Mouse (Mus musculus) stomach, embryonic 14.5 days (tissue): Measurements from ENCODE around the gene Krt19. TPM values are rescaled to one million over a fixed set of nuclear protein-coding genes. Genes with fewer than 3 reads are reported as not detected.
A peak's percentile ranks its signal among the peaks of the same experiment; 100 is the strongest.

Experiments used
- ATAC-seq: fragments of 200-750 bp; cut with Nextera tagmentation; 2 replicates; pipeline ENCODE4 v1.8.0; 2017; ENCODE audit warnings: low read depth, moderate TSS enrichment; ENCODE audit not compliant: insufficient number of reproducible peaks, insufficient read depth, low FRiP score
- H3K27ac ChIP-seq: fragments of 300-500 bp; sonication (generic); 2 replicates; pipeline ENCODE4 v1.5.1; 2014; ENCODE audit warnings: mild to moderate bottlenecking, low read length, moderate library complexity, mixed read lengths
- H3K27me3 ChIP-seq: fragments of 300-500 bp; sonication (generic); 2 replicates; pipeline ENCODE4 v1.6.1; 2014; ENCODE audit warnings: low read length, control low read depth, mixed read lengths; ENCODE audit not compliant: control insufficient read depth, insufficient read depth
- H3K36me3 ChIP-seq: fragments of 300-500 bp; sonication (generic); 2 replicates; pipeline ENCODE4 v1.6.1; 2014; ENCODE audit warnings: mild to moderate bottlenecking, control low read depth, low read length, moderate library complexity, mixed read lengths; ENCODE audit not compliant: control insufficient read depth, insufficient read depth
- H3K4me1 ChIP-seq: fragments of 300-500 bp; sonication (generic); 2 replicates; pipeline ENCODE4 v1.6.1; 2014; ENCODE audit warnings: low read length, control low read depth, mixed read lengths; ENCODE audit not compliant: control insufficient read depth, insufficient read depth
- H3K4me2 ChIP-seq: fragments of 300-500 bp; sonication (generic); replicated peaks from 2 replicates; pipeline ENCODE4 v1.6.1; 2014; ENCODE audit warnings: low read depth, low read length, control low read depth
- H3K4me3 ChIP-seq: fragments of 300-500 bp; sonication (generic); 2 replicates; pipeline ENCODE4 v1.5.1; 2014; ENCODE audit warnings: low read depth, low read length, control low read depth
- H3K9ac ChIP-seq: fragments of 300-500 bp; sonication (generic); replicated peaks from 2 replicates; pipeline ENCODE4 v1.6.1; 2014; ENCODE audit warnings: low read depth, mild to moderate bottlenecking, control low read depth, low read length, moderate library complexity, mixed read lengths
- H3K9me3 ChIP-seq: fragments of 300-500 bp; sonication (generic); 2 replicates; pipeline ENCODE4 v1.6.1; 2016; ENCODE audit warnings: low read depth, low read length, control low read depth; ENCODE audit not compliant: control insufficient read depth
- WGBS: fragments of 180-500 bp; shearing (Covaris S2); extraction: QIAGEN DNeasy Blood & Tissue Kit; methylation state at CpG from one replicate; pipeline ENCODE4 v1.1.7; 2014; 5-methylcytosine and 5-hydroxymethylcytosine counted together
- polyA plus RNA-seq: library from polyadenylated mRNA; unstranded; fragments of >200 nt; fragmentation: Nextera tagmentation; extraction: Ambion mirVana; gene quantifications from 2 replicates; pipeline ENCODE4 v1.2.1, GENCODE M21; 2014

Gene Krt19
- polyA plus RNA-seq, 1 experiment from 2014 or later, result 387 TPM

- no peak overlapping the region for H3K4me3 ChIP-seq
- H3K27ac ChIP-seq, result peak overlapping the region; percentile 75
- H3K4me1 ChIP-seq, result peaks cover 3% of the 10 kb centered on the region
- WGBS, result 26% methylated on average over 14 of the region's 14 CpGs
- H3K36me3 ChIP-seq, result no peaks in the 10 kb centered on the region
- no peak for ATAC-seq
- no peaks in the 10 kb centered on the region for H3K27me3 ChIP-seq
- no peaks in the 10 kb centered on the region for H3K9me3 ChIP-seq
- H3K9ac ChIP-seq, result no peak overlapping the region
- H3K4me2 ChIP-seq, result no peak overlapping the region
Observed at GRCm38 (mm10) chr11:100168765-100169762, 20.6 kb upstream of the Krt19 start.

GRCm38 (mm10) chr11:100168071-100168470 is 19.6 kb upstream of the Krt19 start:
- ATAC-seq, result peak; percentile 77
- H3K4me3 ChIP-seq, result no peak overlapping the region

GRCm38 (mm10) chr11:100164392-100164791 is 15.9 kb upstream of the Krt19 start:
- no peaks in the 10 kb centered on the region for H3K9me3 ChIP-seq
- H3K4me1 ChIP-seq, result peaks cover 4% of the 10 kb centered on the region
- no peak for ATAC-seq
- H3K27ac ChIP-seq, result 0 out of 2 replicates have a peak overlapping the region, but pooled peaks have one; percentile 35
- WGBS, result 36% methylated on average over 7 of the region's 7 CpGs
- H3K4me2 ChIP-seq, result no peak overlapping the region
- no peak overlapping the region for H3K4me3 ChIP-seq
- no peaks in the 10 kb centered on the region for H3K27me3 ChIP-seq
- no peaks in the 10 kb centered on the region for H3K36me3 ChIP-seq
- no peak overlapping the region for H3K9ac ChIP-seq

More at GRCm38 (mm10) chr11:100168071-100168470, 19.6 kb upstream of the Krt19 start:
- Histone ChIP-seq H3K9ac (no peak overlapping the region), H3K4me1 (peaks cover 4% of the 10 kb centered on the region), H3K4me2 (no peak overlapping the region), H3K36me3 (no peaks in the 10 kb centered on the region), H3K27ac (peak overlapping the region; percentile 75), H3K27me3 (no peaks in the 10 kb centered on the region), H3K9me3 (no peaks in the 10 kb centered on the region)
- WGBS, result 49% methylated on average over 8 of the region's 8 CpGs

GRCm38 (mm10) chr11:100157908-100158477 is 9.5 kb upstream of the Krt19 start:
- no peaks in the 10 kb centered on the region for H3K9me3 ChIP-seq
- WGBS, result 49% methylated on average over 6 of the region's 6 CpGs
- peak; percentile 69; the same call in 1 of the 2 replicates for ATAC-seq
- H3K4me3 ChIP-seq, result no peak overlapping the region
- peak overlapping the region; percentile 75 for H3K27ac ChIP-seq
- no peak overlapping the region for H3K4me2 ChIP-seq
- H3K36me3 ChIP-seq, result no peaks in the 10 kb centered on the region
- H3K27me3 ChIP-seq, result no peaks in the 10 kb centered on the region
- H3K4me1 ChIP-seq, result peaks cover 8% of the 10 kb centered on the region; the same call in 1 of the 2 replicates
- no peak overlapping the region for H3K9ac ChIP-seq

- ATAC-seq, result no peak
- Histone ChIP-seq H3K27me3 (no peaks in the 10 kb centered on the region), H3K9me3 (no peaks in the 10 kb centered on the region), H3K4me1 (peaks cover 8% of the 10 kb centered on the region; the same call in 1 of the 2 replicates), H3K4me2 (no peak overlapping the region), H3K27ac (peak overlapping the region; percentile 57), H3K4me3 (no peak overlapping the region), H3K9ac (no peak overlapping the region), H3K36me3 (no peaks in the 10 kb centered on the region)
- WGBS, result 65% methylated on average over 3 of the region's 3 CpGs
Observed at GRCm38 (mm10) chr11:100157331-100157730, 8.9 kb upstream of the Krt19 start.

- WGBS, result 62% methylated on average over 8 of the region's 8 CpGs
- H3K9me3 ChIP-seq, result no peaks in the 10 kb centered on the region
- peak overlapping the region; percentile 3; the same call in 1 of the 2 replicates for H3K27ac ChIP-seq
- no peak overlapping the region for H3K9ac ChIP-seq
- no peaks in the 10 kb centered on the region for H3K27me3 ChIP-seq
- H3K4me2 ChIP-seq, result no peak overlapping the region
- peaks cover 8% of the 10 kb centered on the region; the same call in 1 of the 2 replicates for H3K4me1 ChIP-seq
- no peak for ATAC-seq
- no peak overlapping the region for H3K4me3 ChIP-seq
- no peaks in the 10 kb centered on the region for H3K36me3 ChIP-seq
Observed at GRCm38 (mm10) chr11:100155497-100156255, 7.2 kb upstream of the Krt19 start.

- whole genome bisulfite sequencing, result 46% methylated on average over 5 of the region's 5 CpGs
- H3K9me3 ChIP-seq, result no peaks in the 10 kb centered on the region
- 0 out of 2 replicates have a peak, but pooled peaks cover 7% of the 10 kb centered on the region for H3K27me3 ChIP-seq
- no peak overlapping the region for H3K9ac ChIP-seq
- peak overlapping the region; percentile 29; the same call in 1 of the 2 replicates for H3K27ac ChIP-seq
- ATAC-seq, result no peak
- no peak overlapping the region for H3K4me3 ChIP-seq
- H3K4me1 ChIP-seq, result no peaks in the 10 kb centered on the region
- H3K4me2 ChIP-seq, result no peak overlapping the region
- no peaks in the 10 kb centered on the region for H3K36me3 ChIP-seq
Observed at GRCm38 (mm10) chr11:100147566-100148353, 705 bp downstream of the Krt19 start.
